Mouse (Mus musculus) WW6 (cell line): ENCODE measurements around the gene Ptprn2.
A peak's percentile ranks its signal among the peaks of the same experiment; 100 is the strongest.
"Not testable (repeated sequence)": the region's sequence is repeated elsewhere in the genome, so short reads cannot be mapped to it uniquely, and the experiment has no call there.

Source experiments
- DNase-seq: peaks from one replicate; pipeline ENCODE4 v3.0.0-alpha.2; 2013; ENCODE audit warnings: low read depth, low spot score

The Ptprn2 gene

GRCm38 (mm10) chr12:116485591-116486403, at the start of gene Ptprn2:
Ptprn2 (plus strand) TSS chr12:116485720.
- peak; percentile 29 for DNase-seq

GRCm38 (mm10) chr12:116436125-116436524, 49.4 kb upstream of the Ptprn2 start:
- no peak for DNase-seq

- no peak for DNase-seq
Measured at GRCm38 (mm10) chr12:116438591-116438990, 46.9 kb upstream of the Ptprn2 start.

DNA sequence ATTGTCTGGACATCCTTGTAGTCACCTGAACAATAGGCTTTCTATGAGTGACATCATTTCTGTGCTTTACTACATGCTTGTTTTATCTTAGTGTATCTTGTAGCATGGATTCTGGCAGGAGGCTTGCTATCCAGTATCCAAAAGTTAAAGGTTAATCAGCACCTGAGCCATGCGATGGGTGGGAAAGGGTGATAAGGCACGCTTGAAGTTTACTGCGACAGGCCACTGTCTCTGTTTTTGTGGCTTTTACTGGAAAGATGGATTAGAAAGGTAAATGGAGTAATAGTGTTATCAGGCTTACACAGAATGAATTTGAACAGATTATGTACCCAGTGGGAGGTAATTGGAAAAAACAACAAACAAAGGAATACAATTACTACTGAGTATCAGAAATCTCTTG, 43.3 kb upstream of the Ptprn2 start:
- no peak for DNase-seq

GRCm38 (mm10) chr12:116449536-116449935, 36.0 kb upstream of the Ptprn2 start:
- no peak for DNase-seq

GRCm38 (mm10) chr12:116460379-116461065, 25.0 kb upstream of the Ptprn2 start:
- DNase-seq: no peak

DNA sequence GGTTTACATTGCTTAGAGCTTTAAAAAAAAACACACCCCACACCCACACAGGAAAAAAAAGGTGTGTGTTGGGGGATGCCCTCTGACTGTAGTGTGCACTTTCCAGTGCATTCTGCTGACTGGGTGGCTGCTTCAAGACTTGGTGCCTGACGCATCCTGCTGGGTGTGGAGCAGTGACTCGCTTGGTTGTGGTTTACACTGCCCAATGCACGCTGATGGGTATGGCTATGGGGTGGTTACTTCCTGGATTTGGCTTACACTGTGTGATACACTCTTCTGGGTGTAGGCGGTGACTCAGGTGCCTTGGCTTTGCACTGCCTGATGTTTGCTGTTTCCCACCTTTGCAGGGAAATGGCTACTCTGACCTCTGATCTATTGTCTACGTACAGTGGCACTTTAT, 18.5 kb upstream of the Ptprn2 start:
- no peak for DNase-seq

DNA sequence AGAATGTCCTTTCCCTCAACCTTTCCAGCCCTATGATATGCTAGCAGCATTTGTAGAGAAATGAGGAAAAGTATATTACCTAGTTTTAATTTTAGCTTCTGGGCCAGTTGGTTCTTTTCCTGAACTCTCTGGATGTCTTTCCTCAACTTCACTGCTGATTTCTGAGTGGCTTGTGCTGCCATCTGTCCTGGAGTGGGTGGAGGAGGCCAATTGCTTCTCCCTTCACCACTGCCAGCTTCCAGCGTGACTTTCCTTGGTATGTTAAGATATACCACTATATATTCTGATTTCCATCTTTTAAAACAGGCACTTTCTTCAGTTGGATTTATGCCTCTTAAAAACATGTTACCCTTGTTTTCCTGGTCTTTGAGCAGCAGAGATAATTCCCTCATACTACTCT, 17.2 kb upstream of the Ptprn2 start:
- no peak for DNase-seq

DNA sequence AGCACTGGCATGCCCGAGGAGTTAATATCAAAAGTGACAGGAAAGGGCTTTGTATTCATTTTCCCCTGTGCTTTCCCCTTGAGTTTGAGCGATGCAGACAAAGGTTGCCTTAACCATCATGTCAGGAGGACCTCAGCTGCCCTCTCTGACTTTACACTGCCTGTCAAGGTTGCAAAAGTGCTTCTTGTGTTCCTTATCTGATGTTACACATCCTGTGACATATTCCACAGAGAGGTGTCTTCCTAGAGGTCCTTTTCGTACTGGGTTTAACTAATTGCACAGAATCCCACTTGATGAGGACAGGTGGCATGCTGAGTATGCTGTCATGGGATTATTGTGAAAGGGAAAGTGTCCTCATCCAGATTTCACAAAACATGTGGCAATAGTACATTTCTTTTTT, 16.4 kb upstream of the Ptprn2 start:
- DNase-seq: no peak

DNA sequence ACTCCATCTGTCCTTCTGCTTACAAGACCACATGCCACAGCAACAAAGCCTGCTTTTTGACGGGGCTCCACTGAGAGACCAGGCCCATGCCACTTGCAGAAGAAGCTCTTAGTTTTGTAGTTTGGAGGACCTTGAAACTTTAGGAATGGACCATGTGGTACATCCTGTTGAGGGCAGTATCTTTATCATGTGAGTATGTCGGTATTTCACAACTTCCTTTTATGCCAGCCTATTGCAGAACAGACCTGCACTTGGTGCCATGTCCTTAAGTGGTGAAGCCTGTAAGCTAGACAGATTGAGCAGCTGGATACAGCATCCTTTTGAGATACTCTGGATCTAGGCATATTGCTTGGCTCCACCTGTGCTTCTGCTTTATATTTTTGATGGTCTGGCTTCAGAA, 12.3 kb upstream of the Ptprn2 start:
- DNase-seq: no peak

GRCm38 (mm10) chr12:116473761-116474160, 11.8 kb upstream of the Ptprn2 start:
- no peak for DNase-seq

DNA sequence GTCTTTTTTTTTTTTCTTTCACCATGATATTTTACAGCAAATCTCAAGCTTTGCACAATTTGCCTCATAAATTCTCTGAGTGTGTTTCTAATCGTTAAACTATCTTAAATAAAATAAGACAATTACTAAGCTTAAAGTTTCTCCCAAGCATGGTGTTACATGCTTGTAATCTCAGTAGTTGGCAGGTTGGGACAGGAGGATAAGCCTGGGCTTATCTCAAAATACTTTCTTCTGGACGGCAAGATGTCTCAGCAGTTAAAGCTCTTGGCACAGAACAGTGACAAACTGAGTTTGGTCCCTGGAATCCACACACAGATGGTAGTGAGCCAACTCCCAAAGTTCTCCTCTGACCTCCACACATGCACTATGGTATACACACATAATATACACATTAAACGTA, 10.8 kb upstream of the Ptprn2 start:
- no peak for DNase-seq

DNA sequence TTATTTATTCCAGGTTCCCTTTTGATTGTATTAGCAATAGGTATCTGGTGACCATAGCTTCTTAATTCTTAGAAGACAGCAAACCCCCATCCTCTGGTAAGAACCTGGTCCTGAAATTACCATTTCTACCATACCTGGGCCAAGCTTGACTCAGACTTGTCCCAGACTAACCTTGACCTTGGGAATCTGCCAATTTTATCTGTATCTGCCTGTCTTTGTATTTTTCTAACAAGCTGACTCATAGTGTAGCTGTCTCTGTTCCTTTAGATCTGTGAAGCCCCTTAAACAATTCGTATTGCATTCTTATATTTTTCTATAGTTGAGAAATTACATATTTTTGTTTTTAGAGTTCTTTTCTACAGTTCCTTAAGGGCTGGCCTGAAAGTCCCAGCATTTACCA, 6.7 kb upstream of the Ptprn2 start:
- no peak for DNase-seq

- no peak for DNase-seq
Measured at GRCm38 (mm10) chr12:116481921-116482320, 3.6 kb upstream of the Ptprn2 start.

DNA sequence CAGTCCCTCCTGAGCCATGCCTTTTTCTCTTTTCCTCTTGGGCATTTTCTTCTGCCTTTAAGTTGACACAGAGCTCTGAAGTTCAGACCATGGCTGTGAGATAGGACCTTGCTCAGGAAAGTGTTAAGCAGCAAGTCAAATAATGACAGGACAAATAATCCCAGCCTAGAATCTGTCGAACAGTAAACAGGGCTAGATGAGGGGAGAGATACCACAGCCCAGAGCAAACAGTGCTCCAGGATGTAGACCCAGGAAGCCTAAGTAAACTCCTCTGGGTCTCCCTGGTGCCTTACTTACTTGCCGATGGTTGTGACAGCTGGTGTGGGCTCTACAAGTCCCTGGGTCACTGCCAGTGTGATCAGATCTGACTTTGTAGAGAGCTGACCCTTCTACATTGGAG, 1.9 kb upstream of the Ptprn2 start:
- DNase-seq: no peak

DNA sequence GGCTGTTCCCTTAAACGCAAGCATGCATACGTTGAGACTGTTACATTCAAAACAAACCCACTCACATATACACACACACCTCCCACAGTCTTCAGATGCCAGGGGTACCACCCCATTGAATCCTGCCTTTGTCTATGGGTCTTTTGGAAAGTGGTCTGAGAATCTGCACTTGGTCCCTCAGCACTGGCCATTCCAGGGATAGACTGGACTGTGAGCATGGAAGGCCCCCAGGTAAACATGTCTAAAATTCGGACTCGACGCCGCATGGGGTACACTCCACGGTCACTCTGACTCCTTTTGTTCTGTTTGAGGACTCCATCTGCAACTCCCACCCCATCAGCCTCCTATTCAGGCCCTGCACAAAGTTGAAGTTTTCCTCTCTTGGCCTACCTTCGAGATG, 529 bp upstream of the Ptprn2 start:
- no peak for DNase-seq

GRCm38 (mm10) chr12:116486404-116486730, 847 bp downstream of the Ptprn2 start:
- DNase-seq: no peak

DNA sequence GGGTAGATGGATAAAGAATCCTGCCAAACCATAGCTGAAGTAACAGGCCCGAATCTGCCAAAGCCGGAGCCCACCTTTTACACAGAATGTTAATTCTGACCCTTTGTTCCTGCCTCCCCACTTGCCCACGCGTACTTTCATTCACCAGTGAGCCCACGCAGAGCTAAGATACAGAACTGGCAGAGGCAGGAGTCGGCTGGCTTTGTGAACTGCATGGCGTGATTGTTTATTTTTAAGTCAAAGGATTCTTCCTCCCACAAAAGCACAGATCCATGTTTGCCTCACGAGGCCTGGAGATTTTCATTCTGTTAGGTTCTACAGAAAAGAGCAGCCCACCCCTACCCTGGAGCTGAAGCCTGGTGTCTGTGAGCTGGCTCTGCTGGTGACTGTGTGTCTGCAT, 3.3 kb downstream of the Ptprn2 start:
- DNase-seq: no peak

DNA sequence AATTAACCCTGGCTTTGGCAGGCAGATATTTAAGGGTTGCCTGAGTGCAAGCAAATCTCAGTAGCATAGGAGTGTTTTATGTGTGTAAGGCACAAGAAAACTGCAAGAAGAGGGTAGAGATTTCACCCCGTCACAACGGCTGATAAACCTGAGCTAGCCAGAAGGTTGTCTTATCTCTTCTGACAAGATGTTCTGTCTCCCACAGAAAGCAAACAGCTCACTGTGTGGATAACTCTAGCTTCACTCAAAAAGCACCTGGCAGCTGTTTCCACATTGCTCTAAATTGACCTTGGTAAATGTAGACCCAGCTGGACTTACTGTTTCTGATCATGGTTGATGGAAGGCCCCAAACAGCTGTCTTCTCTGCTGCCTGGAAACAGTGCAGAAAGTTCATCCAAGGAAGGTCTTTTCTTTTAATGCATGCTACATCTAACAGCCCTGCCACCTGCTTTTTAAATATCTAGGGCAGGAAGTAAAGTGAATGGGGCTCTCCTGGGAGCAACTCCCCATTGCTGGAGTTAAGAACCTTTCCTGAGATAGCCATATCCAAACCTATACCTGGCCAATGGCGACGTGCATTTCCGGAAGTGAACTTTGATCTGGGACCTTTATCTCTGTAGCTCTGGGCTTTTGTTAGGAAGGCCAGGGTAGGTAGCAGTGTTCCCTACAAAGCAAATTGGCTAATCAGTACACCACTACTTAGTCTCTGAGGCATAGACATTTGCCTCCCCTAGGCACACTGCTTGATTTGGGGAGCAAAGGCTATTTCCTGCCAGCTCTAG, 5.2 kb downstream of the Ptprn2 start:
- no peak for DNase-seq

GRCm38 (mm10) chr12:116498666-116499065, 13.1 kb downstream of the Ptprn2 start:
- DNase-seq: no peak

- DNase-seq: no peak
Measured at GRCm38 (mm10) chr12:116500652-116501051, 15.1 kb downstream of the Ptprn2 start.

DNA sequence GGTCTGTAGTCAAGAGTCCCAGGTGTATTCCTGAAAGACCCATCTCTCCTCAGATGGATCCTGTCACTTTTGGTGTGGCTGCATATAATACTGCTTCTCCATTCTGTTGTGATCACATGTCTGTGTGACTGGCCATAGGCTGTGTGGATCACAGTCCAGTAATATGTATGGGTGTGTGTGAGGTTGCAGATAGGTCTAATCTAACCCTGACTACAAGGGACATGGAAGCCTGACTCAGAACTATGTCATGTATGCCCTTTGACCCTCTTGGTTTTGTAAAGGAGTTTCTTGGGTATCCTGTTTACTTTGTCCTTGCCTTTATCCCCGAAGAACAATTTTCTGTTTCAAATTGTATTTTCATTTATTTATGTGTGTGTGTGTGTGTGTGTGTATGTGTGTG, 27.0 kb downstream of the Ptprn2 start:
- DNase-seq: no peak

DNA sequence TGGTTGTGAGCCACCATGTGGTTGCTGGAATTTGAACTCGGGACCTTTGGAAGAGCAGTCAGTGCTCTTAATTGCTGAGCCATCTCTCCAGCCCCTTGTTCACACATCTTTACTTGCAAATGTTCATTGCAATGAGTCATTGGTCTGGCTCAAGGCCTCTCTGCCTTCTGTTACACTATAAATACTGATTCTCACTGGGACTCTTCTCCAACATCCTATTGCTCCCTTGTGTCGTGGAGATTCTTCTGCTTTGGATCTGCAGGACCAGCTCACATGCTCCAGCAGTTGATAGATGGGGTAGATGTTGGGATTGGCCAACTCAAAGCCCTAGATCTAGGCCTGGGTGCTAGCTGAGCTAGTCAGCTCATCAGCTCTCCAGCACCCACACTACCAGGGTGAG, 28.3 kb downstream of the Ptprn2 start:
- not testable (repeated sequence) for DNase-seq
